Mouse (Mus musculus) erythroblast, embryonic 14.5 days (primary cell): ENCODE data around the gene Clip2.

Experiments
- GATA1 ChIP-seq: IDR thresholded peaks from 2 replicates; pipeline ENCODE4 v1.6.1; 2012; ENCODE audit warnings: low read length, inconsistent platforms, mixed read lengths
- TAL1 ChIP-seq: IDR thresholded peaks from 3 replicates; pipeline ENCODE4 v1.6.1; 2012; ENCODE audit warnings: low read length, inconsistent platforms, mixed read lengths

- TF ChIP-seq GATA1 (no peak), TAL1 (no peak)
Measured at GRCm38 (mm10) chr5:134545242-134545629, 7.0 kb downstream of the Clip2 start.
